Comparison of ENCODE assay signal across 11 mouse cellular contexts in genomic region chr2:27847851-27848435, GRCm38 (mm10). TPM values are rescaled to one million over a fixed set of nuclear protein-coding genes. Genes with fewer than 3 reads are reported as not detected.
A peak's percentile ranks its signal among the peaks of the same experiment; 100 is the strongest.
DNase-seq lines count a peak whose midpoint lies in the region; ATAC-seq lines count a peak whose summit lies in the region.
"Had no signal": no experiment of that assay in that cellular context is flagged by ENCODE, and none has a peak within 500 bp of the region (broad histone marks: within the 10 kb centered on the region; RNA-seq: fewer than 3 reads in every experiment).

No protein-coding gene starts in this region.

- no peak overlapping the region for H3K9ac ChIP-seq in heart, embryonic 11.5 days (ENCODE audit: low read depth, low read length)
- no peak overlapping the region for H3K9ac ChIP-seq in lung, embryonic 16.5 days (ENCODE audit: low read length)
- H3K9ac ChIP-seq in intestine, embryonic 14.5 days (ENCODE audit: low read length): no peak overlapping the region
- H3K9ac ChIP-seq: midbrain, embryonic 13.5 days had no signal

- no peaks in the 10 kb centered on the region for H3K9me3 ChIP-seq in heart, embryonic 11.5 days (replicated peaks; ENCODE audit: control insufficient read depth, low read length)
- no peaks in the 10 kb centered on the region for H3K9me3 ChIP-seq in lung, embryonic 16.5 days (ENCODE audit: control insufficient read depth, low read length)
- H3K9me3 ChIP-seq in intestine, embryonic 14.5 days (ENCODE audit: control insufficient read depth, low read length): no peaks in the 10 kb centered on the region
- H3K9me3 ChIP-seq: midbrain, embryonic 13.5 days had no signal

- no peaks in the 10 kb centered on the region for H3K27me3 ChIP-seq in heart, embryonic 11.5 days (ENCODE audit: control insufficient read depth, insufficient read depth, low read length)
- no peaks in the 10 kb centered on the region for H3K27me3 ChIP-seq in lung, embryonic 16.5 days (ENCODE audit: control insufficient read depth, insufficient read depth, low read depth, low read length)
- no peaks in the 10 kb centered on the region for H3K27me3 ChIP-seq in intestine, embryonic 14.5 days (replicated peaks; ENCODE audit: control insufficient read depth, insufficient read depth, low read length)
- H3K27me3 ChIP-seq: midbrain, embryonic 13.5 days had no signal

- no peaks in the 10 kb centered on the region for H3K4me1 ChIP-seq in heart, embryonic 11.5 days (ENCODE audit: control insufficient read depth, insufficient read depth, low read length)
- peaks cover 8% of the 10 kb centered on the region for H3K4me1 ChIP-seq in lung, embryonic 16.5 days (replicated peaks; ENCODE audit: control insufficient read depth, insufficient read depth, low read length)
- peaks cover 9% of the 10 kb centered on the region; the same call in 1 of the 2 replicates for H3K4me1 ChIP-seq in intestine, embryonic 14.5 days (replicated peaks; ENCODE audit: control insufficient read depth, insufficient read depth, low read length)
- H3K4me1 ChIP-seq: midbrain, embryonic 13.5 days had no signal

- intact Hi-C loops in heart, postnatal 25 days (cut with DNase I): no loop called here

- no peak for ATAC-seq in heart, embryonic 11.5 days (replicated peaks; ENCODE audit: insufficient number of reproducible peaks, low FRiP score, low TSS enrichment)
- no peak for ATAC-seq in lung, embryonic 16.5 days (ENCODE audit: low read depth)
- no peak for ATAC-seq in intestine, embryonic 14.5 days (replicated peaks; ENCODE audit: low FRiP score, low TSS enrichment, low read depth)
- no peak for ATAC-seq in inflammation-experienced regulatory T-cells, adult 6 months
- ATAC-seq: midbrain, embryonic 13.5 days had no signal

- no peak for DNase-seq in heart, postnatal 25 days (ENCODE audit: low spot score)
- DNase-seq in lung, postnatal 4 days: no peak
- no peak for DNase-seq in intestine, embryonic 14.5 days (ENCODE audit: low spot score)
- no peak for DNase-seq in cerebellum, adult 18-20 months
- no peak for DNase-seq in layer of hippocampus, postnatal 10 days (ENCODE audit: low spot score in 2 of 2)
- DNase-seq: adrenal gland, adult 2 months; spleen, adult 18-20 months had no signal

- WGBS in heart, embryonic 11.5 days (ENCODE audit: insufficient replicate concordance): 43% methylated on average over 7 of the region's 7 CpGs
- 52% methylated on average over 7 of the region's 7 CpGs for WGBS in lung, embryonic 16.5 days
- 66% methylated on average over 7 of the region's 7 CpGs for WGBS in intestine, embryonic 14.5 days

- no peak overlapping the region for H3K4me2 ChIP-seq in heart, embryonic 11.5 days
- H3K4me2 ChIP-seq in lung, embryonic 16.5 days (ENCODE audit: low read depth, low read length): no peak overlapping the region
- H3K4me2 ChIP-seq in intestine, embryonic 14.5 days (ENCODE audit: low read length): no peak overlapping the region
- H3K4me2 ChIP-seq: midbrain, embryonic 13.5 days had no signal

- 0 out of 2 replicates have a peak overlapping the region, but pooled peaks have one; percentile 42 for H3K27ac ChIP-seq in heart, embryonic 11.5 days (ENCODE audit: low read depth, low read length)
- peak overlapping the region; percentile 87 for H3K27ac ChIP-seq in lung, embryonic 16.5 days (ENCODE audit: low read length)
- H3K27ac ChIP-seq in intestine, embryonic 14.5 days (ENCODE audit: low read depth): peak overlapping the region; percentile 65
- H3K27ac ChIP-seq: midbrain, embryonic 13.5 days had no signal

- H3K4me3 ChIP-seq in heart, embryonic 11.5 days (ENCODE audit: low read depth, low read length): no peak overlapping the region
- no peak overlapping the region for H3K4me3 ChIP-seq in lung, embryonic 16.5 days (ENCODE audit: low read length)
- no peak overlapping the region for H3K4me3 ChIP-seq in intestine, embryonic 14.5 days (ENCODE audit: low read depth, low read length)
- H3K4me3 ChIP-seq: midbrain, embryonic 13.5 days had no signal

- no peaks in the 10 kb centered on the region for H3K36me3 ChIP-seq in heart, embryonic 11.5 days (ENCODE audit: control insufficient read depth, insufficient read depth, low read length)
- H3K36me3 ChIP-seq in lung, embryonic 16.5 days (ENCODE audit: control insufficient read depth, insufficient read depth, low read length): no peaks in the 10 kb centered on the region
- H3K36me3 ChIP-seq in intestine, embryonic 14.5 days (ENCODE audit: control insufficient read depth, insufficient read depth, low read length): no peaks in the 10 kb centered on the region
- H3K36me3 ChIP-seq: midbrain, embryonic 13.5 days had no signal

RNA-seq across cellular contexts. Expression of gene Col5a1, which starts 38.3 kb away (rescaled TPM):
- 38.7 and 38.8 TPM in 2 replicates for polyA plus RNA-seq in heart, embryonic 11.5 days (2014; fragmentation: Nextera tagmentation; extraction: Ambion mirVana)
- 10 to 100 TPM; 50.0 to 58.3 TPM for total RNA-seq in heart, postnatal 25 days (2021)
- 66.2 and 69.5 TPM in 2 replicates for polyA plus RNA-seq in lung, embryonic 16.5 days (2015; fragmentation: Nextera tagmentation; extraction: Ambion mirVana)
- 118 and 124 TPM in 2 replicates for polyA plus RNA-seq in intestine, embryonic 14.5 days (2014; fragmentation: Nextera tagmentation; extraction: Ambion mirVana)
- not detected for polyA plus RNA-seq in inflammation-experienced regulatory T-cells, adult 6 months (2017; shearing (Covaris generic))
- total RNA-seq in layer of hippocampus, postnatal 10 days (2021): 10 to 100 TPM in 1 of 2 experiments, 1 to 10 TPM in 1; 9.9 to 10.8 TPM

Comparison
In these comparisons a context has a peak if more than half of its experiments do, and no peak if none do; other contexts are left out.
1. RNA of gene Col5a1, which starts 38.3 kb away (polyA plus RNA-seq): 118 to 124 TPM in intestine, embryonic 14.5 days, 66.2 to 69.5 TPM in lung, embryonic 16.5 days and 38.7 to 38.8 TPM in heart, embryonic 11.5 days; not detected in inflammation-experienced regulatory T-cells, adult 6 months; every median in the first group is over 10 times any median in the second.
2. Peak in every context shown above with its lines, with median percentiles within 50 percentile points of each other: H3K27ac ChIP-seq.